Mouse (Mus musculus) kidney, postnatal 4 days (tissue): ENCODE data around the gene Wbp2.

Experiments
- DNase-seq, 2 experiments: peaks; one replicate each; pipeline ENCODE4 v3.0.0; 2021; ENCODE audit warnings: mixed read lengths in 2 of 2

The Wbp2 gene

GRCm38 (mm10) chr11:116029086-116029865, 57.5 kb downstream of the Wbp2 start:
- DNase-seq: no peak
